Mouse (Mus musculus) ES-Bruce4 (cell line): ENCODE data around the gene Pax6. TPM values are rescaled to one million over a fixed set of nuclear protein-coding genes. Genes with fewer than 3 reads are reported as not detected.
A peak's percentile ranks its signal among the peaks of the same experiment; 100 is the strongest.

Experiments used
- H3K27ac ChIP-seq: 2 replicates; pipeline ENCODE4 v1.5.1; 2012; ENCODE audit warnings: low read length, inconsistent platforms; ENCODE audit not compliant: insufficient read depth
- H3K27me3 ChIP-seq: 2 replicates; pipeline ENCODE4 v1.6.1; 2012; ENCODE audit warnings: mild to moderate bottlenecking, low read length, inconsistent platforms; ENCODE audit not compliant: control insufficient read depth, poor library complexity, insufficient read depth, severe bottlenecking
- H3K36me3 ChIP-seq: 2 replicates; pipeline ENCODE4 v1.6.1; 2012; ENCODE audit warnings: inconsistent platforms, mild to moderate bottlenecking, low read length, moderate library complexity; ENCODE audit not compliant: control insufficient read depth, poor library complexity, insufficient read depth, severe bottlenecking
- H3K4me1 ChIP-seq: one replicate; pipeline ENCODE4 v1.8.1; 2011; ENCODE audit warnings: low read length; ENCODE audit not compliant: control insufficient read depth, insufficient read depth
- H3K4me3 ChIP-seq: 2 replicates; pipeline ENCODE4 v1.5.1; 2011; ENCODE audit warnings: low read depth, mild to moderate bottlenecking, low read length
- H3K9ac ChIP-seq: 2 replicates; pipeline ENCODE4 v1.6.1; 2012; ENCODE audit warnings: low read depth, mild to moderate bottlenecking, inconsistent platforms; ENCODE audit not compliant: poor library complexity, severe bottlenecking
- H3K9me3 ChIP-seq: replicated peaks from 2 replicates; pipeline ENCODE4 v1.6.1; 2012; ENCODE audit warnings: mild to moderate bottlenecking, low read length, inconsistent platforms; ENCODE audit not compliant: control insufficient read depth, poor library complexity, insufficient read depth, severe bottlenecking
- CTCF ChIP-seq: IDR thresholded peaks from one replicate; pipeline ENCODE4 v1.8.1; 2011; ENCODE audit warnings: low read depth, low read length
- EP300 ChIP-seq: IDR thresholded peaks from 2 replicates; pipeline ENCODE4 v1.6.1; 2011; ENCODE audit warnings: low read depth, low read length; ENCODE audit not compliant: insufficient read depth
- POLR2A ChIP-seq: IDR thresholded peaks from one replicate; pipeline ENCODE4 v1.8.1; 2011; ENCODE audit warnings: low read length; ENCODE audit not compliant: insufficient read depth
- polyA plus RNA-seq: library from polyadenylated mRNA; stranded (reverse); fragments of >200 nt; gene quantifications from 2 replicates; pipeline ENCODE4 v1.2.4, GENCODE M21; 2011; ENCODE audit warnings: low read depth; ENCODE audit not compliant: missing spikeins, insufficient read depth, insufficient read length

The Pax6 gene
- polyA plus RNA-seq, 1 experiment = 2.5 TPM

- H3K27me3 ChIP-seq = peaks cover 16% of the 10 kb centered on the region
- H3K9me3 ChIP-seq = no peaks in the 10 kb centered on the region
- H3K4me3 ChIP-seq = 0 out of 2 replicates have a peak overlapping the region, but pooled peaks have one; percentile 17
- H3K36me3 ChIP-seq = no peaks in the 10 kb centered on the region
- H3K4me1 ChIP-seq = peaks cover 2% of the 10 kb centered on the region
- no peak overlapping the region for H3K27ac ChIP-seq
- TF ChIP-seq EP300 (no peak), POLR2A (no peak)
- H3K9ac ChIP-seq = no peak overlapping the region
Measured at GRCm38 (mm10) chr2:105688436-105689303, 20.0 kb downstream of the Pax6 start.

GRCm38 (mm10) chr2:105689304-105689770 is 20.6 kb downstream of the Pax6 start:
- no peak overlapping the region for H3K9ac ChIP-seq
- peaks cover 2% of the 10 kb centered on the region for H3K4me1 ChIP-seq
- no peaks in the 10 kb centered on the region for H3K9me3 ChIP-seq
- H3K4me3 ChIP-seq = peak overlapping the region; percentile 1
- peak; percentile 64; the same call in 1 of the 2 replicates for TF ChIP-seq EP300
- TF ChIP-seq POLR2A = no peak
- no peak overlapping the region for H3K27ac ChIP-seq
- no peaks in the 10 kb centered on the region for H3K36me3 ChIP-seq
- peaks cover 16% of the 10 kb centered on the region for H3K27me3 ChIP-seq

- Histone ChIP-seq H3K4me3 (peak overlapping the region; percentile 24; the same call in 1 of the 2 replicates), H3K27ac (no peak overlapping the region), H3K36me3 (no peaks in the 10 kb centered on the region), H3K9me3 (no peaks in the 10 kb centered on the region), H3K4me1 (peaks cover 2% of the 10 kb centered on the region), H3K27me3 (peaks cover 15% of the 10 kb centered on the region), H3K9ac (no peak overlapping the region)
- TF ChIP-seq POLR2A = no peak
- no peak for TF ChIP-seq EP300
- no peak for TF ChIP-seq CTCF
Measured at GRCm38 (mm10) chr2:105689771-105690639, 21.3 kb downstream of the Pax6 start.

- Histone ChIP-seq H3K27ac (no peak overlapping the region), H3K9me3 (no peaks in the 10 kb centered on the region)
- TF ChIP-seq CTCF (no peak), POLR2A (no peak), EP300 (peak; percentile 56; the same call in 1 of the 2 replicates)
Measured at GRCm38 (mm10) chr2:105691296-105691695, 22.6 kb downstream of the Pax6 start.

GRCm38 (mm10) chr2:105697741-105698140 is 29.0 kb downstream of the Pax6 start:
- no peaks in the 10 kb centered on the region for H3K27me3 ChIP-seq
- H3K4me3 ChIP-seq = no peak overlapping the region
- H3K9me3 ChIP-seq = no peaks in the 10 kb centered on the region; the same call in 1 of the 2 replicates
- H3K4me1 ChIP-seq = peaks cover under 1% of the 10 kb centered on the region
- H3K27ac ChIP-seq = no peak overlapping the region
- no peak for TF ChIP-seq POLR2A
- TF ChIP-seq EP300 = no peak
- TF ChIP-seq CTCF = no peak
- H3K36me3 ChIP-seq = no peaks in the 10 kb centered on the region
- H3K9ac ChIP-seq = no peak overlapping the region

More at GRCm38 (mm10) chr2:105691296-105691695, 22.6 kb downstream of the Pax6 start:
- no peaks in the 10 kb centered on the region for H3K36me3 ChIP-seq
- no peak overlapping the region for H3K4me3 ChIP-seq
- H3K9ac ChIP-seq = no peak overlapping the region
- peaks cover 8% of the 10 kb centered on the region; the same call in 1 of the 2 replicates for H3K27me3 ChIP-seq
- H3K4me1 ChIP-seq = peaks cover 2% of the 10 kb centered on the region
